Mouse (Mus musculus): ENCODE data around the gene Cyp1a2.
"Not testable (repeated sequence)": the region's sequence is repeated elsewhere in the genome, so short reads cannot be mapped to it uniquely, and the experiment has no call there.

Gene Cyp1a2

DNA sequence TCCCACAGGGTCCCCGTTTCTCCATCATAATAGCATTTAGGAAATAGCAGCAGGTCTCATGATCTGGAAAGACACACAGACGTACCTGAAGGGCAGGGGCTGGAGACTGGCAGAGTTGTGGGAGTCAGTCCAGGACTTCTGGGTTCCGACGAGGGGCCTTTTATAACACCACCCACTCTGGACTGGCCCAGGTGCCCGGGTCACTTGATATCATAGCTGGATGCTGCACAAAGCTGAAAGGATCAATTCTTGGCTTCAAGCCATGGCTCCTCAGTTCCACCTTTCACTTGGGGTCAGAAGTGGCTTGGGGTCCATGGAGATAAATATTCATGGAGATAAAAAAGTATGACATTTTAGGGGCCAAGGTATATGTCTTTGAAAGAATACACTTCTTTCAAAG is at the start of gene Cyp1a2:
Gene Cyp1a2 (minus strand): TSS at position 184 of the 400 bp plus-strand sequence.
- no peak for DNase-seq

- DNase-seq: peak; percentile 37
Measured at GRCm38 (mm10) chr9:57728312-57728711, 44.8 kb upstream of the Cyp1a2 start.

DNA sequence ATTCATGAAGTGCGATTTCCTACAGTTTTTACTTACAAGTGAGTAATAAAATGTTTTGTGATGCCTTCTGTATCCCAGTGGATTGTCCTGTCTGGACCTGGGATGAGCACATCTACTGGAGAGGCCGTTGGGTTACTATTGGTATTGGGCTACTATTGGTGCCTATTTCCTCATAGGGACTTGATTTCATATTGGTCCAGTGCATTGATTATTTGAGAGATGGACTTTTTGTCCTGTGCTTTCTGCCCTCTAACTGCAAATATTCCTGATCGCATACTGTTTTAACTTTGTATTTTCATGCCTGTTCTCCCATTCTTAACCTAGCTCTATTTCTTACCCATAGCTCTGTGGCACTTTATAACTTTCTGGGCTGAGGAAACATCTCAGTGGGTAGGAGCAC is 41.2 kb upstream of the Cyp1a2 start:
- DNase-seq: no peak

- no peak for DNase-seq
Measured at GRCm38 (mm10) chr9:57723796-57724195, 40.3 kb upstream of the Cyp1a2 start.

DNA sequence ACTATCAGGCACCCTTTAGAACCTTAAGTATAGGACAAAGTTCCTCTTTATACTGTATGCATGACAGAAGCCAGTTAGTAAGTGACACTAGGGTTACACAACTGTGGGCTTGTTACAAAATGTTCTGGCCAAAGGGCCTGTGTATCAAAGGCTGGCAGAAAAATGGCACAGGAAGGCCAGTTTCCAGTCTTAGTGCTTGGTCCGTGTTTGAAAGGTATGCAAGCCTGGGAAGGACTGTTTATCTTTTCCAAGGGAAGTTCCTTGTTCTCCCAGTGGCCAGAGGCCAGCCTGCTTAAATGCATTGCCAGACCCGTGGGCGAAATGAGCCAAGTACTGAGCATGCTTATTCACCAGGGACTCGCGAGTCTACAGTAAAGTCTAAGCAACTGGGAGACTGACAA is 39.8 kb upstream of the Cyp1a2 start:
- DNase-seq: peak; percentile 48

DNA sequence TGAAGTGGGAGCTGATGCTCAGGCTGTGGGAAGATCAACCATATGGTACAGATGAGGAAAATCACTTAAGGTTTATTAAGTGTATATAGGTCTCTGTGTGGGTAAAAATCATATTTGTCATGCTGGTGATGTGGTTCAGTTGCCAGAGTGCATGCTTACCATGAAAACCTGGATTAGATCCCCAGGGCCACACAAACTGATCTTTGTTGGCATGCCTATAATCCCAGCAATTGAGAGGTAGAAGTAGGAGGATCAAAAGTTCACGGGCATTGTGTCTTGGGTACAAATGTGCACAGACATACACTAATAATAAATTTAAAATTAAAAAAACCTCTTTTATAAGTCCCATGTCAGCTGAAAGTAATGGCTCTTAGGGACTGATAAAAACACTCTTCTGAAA is 38.9 kb upstream of the Cyp1a2 start:
- DNase-seq: no peak

- no peak for DNase-seq
Measured at GRCm38 (mm10) chr9:57720736-57721135, 37.2 kb upstream of the Cyp1a2 start.

DNA sequence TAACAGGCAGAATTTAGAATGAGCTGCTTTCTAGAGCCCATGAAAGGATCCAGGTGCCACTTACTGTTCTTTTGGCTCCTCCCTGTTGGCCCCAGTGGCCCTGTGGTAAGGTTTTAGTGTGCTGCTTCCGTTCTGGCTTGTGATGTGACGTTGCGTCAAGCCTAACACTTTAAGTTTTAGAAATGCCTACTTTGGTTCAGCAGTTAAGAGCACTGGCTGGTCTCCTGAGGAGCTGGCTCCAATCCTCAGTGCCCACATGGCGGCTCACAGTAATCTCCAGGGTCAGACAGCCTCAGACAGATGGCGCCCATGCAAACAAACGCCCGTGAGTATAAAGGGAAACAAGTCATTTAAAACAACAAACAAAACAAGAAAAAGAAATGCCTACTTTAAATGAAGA is 34.9 kb upstream of the Cyp1a2 start:
- peak; percentile 50 for DNase-seq

DNA sequence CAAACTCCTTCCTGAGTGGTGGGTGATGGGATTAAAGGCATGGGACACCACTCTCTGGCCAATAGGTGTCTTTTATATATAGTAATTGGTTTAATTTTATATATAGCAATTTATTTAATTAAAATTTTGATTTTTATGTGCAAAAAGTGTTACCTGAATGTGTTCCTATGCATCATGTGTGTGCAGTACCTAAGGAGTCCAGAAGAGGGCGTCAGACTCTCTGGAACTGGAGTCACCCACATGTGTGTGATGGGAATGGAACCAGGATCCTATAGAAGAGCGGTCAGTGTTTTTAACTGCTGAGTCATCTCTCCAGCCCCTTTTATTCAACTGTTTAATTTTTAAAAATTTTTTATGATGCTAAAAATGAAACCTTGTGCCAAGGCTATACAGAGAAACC is 28.7 kb upstream of the Cyp1a2 start:
- DNase-seq: no peak

- DNase-seq: not testable (repeated sequence)
Measured at GRCm38 (mm10) chr9:57710214-57710613, 26.7 kb upstream of the Cyp1a2 start.

DNA sequence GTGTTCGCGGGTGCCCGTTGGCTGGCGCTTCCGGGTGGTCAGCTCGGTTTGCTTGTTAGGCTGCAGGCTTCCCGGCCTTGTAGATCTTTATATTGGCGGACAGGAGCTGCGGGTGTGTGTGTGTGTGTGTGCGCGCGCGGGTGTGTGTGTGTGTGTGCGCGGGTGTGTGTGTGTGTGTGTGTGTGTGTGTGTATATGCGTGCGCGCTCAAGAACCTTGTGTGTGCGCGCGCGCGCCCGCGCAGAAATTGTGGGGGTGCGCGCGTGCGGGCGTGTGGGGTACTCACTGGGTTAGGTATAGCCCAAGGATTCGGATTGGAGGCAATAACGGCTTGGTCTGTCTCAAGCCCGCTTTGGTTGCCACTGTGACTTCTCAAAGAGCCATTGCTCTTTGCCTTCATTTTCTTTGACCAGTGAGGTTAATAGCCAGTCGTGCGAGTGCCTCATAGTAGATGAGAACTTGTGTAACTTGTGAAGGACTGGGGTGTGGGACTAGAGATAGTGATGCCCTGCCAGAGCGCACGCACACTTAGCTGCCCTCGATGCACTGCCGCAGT is 25.3 kb upstream of the Cyp1a2 start:
- DNase-seq: peak; percentile 57

DNA sequence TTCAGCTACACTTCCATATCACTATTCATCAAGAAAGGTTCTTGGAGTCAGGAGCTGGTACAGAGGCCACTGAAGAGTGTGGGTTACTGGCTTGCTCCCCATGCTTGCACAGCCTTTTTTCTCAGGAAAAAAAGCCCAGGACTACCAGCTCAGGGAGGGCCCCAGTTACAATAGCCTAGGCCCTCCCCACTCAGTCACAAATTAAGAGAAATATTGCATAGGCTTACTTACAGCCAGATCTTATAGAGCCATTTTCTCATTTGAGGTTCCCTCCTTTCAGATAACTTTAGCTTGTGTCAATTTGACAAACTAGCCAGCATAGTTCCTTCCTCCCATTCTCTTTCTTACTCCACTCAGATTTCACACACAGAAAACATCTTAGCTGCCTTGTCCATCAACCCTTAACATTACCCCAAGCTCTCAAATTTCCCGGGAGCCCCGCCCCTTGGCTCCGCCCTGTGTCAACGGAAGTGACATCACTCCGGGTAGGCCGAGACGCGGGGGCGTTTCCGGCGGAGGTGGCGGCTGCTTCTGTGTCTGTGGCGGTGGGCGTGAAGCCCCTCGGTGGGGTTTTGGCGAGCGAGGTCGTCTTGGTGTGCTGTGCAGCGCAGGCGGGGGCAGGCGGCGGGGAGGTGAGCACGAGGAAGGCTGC is 24.7 kb upstream of the Cyp1a2 start, which contains the start of gene Edc3:
Gene Edc3 (plus strand): TSS at position 473 of the 652 bp plus-strand sequence.
- DNase-seq: peak; percentile 79

- no peak for DNase-seq
Measured at GRCm38 (mm10) chr9:57706496-57706895, 23.0 kb upstream of the Cyp1a2 start.

- no peak for DNase-seq
Measured at GRCm38 (mm10) chr9:57698466-57699150, 15.1 kb upstream of the Cyp1a2 start.

GRCm38 (mm10) chr9:57697380-57697779 is 13.9 kb upstream of the Cyp1a2 start:
- no peak for DNase-seq

DNA sequence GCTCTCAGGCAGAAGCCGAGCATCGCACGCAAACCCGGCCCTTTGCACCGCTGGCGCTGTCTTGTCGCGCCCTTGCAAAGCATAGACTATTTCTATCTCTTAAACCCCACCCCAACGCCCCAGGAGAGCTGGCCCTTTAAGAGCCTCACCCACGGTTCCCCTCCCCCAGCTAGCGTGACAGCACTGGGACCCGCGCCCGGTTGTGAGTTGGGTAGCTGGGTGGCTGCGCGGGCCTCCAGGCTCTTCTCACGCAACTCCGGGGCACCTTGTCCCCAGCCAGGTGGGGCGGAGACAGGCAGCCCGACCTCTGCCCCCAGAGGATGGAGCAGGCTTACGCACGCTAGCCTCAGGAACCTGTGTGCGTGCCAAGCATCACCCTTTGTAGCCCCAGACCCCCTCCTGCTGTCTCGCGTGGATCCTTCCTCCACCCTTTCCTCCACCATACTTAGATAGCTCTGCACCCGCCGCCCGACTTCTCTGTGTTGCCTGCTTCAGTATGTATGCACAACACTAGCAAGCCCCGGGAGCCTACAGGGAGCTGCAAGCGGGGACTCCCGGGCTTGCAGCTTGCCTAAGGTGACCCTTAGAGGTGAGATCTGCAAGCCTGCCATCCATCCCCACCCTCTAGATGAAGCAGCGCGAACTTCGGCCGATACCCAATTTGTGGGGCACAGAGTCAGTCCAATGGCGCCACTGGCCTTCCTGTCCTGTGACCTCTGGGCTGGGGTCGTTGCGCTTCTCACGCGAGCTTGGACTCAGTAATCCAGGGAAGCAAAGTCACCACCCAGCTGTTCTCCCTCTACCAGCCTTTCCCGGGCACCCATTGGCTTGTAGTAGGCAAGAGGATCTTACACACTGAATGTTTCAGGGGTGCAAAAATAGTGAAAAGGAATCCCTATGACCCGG is 13.1 kb upstream of the Cyp1a2 start:
- peak; percentile 72 for DNase-seq

- no peak for DNase-seq
Measured at GRCm38 (mm10) chr9:57694108-57694507, 10.6 kb upstream of the Cyp1a2 start.

GRCm38 (mm10) chr9:57688606-57689005 is 5.1 kb upstream of the Cyp1a2 start:
- DNase-seq: no peak

- no peak for DNase-seq
Measured at GRCm38 (mm10) chr9:57688158-57688557, 4.7 kb upstream of the Cyp1a2 start.

DNA sequence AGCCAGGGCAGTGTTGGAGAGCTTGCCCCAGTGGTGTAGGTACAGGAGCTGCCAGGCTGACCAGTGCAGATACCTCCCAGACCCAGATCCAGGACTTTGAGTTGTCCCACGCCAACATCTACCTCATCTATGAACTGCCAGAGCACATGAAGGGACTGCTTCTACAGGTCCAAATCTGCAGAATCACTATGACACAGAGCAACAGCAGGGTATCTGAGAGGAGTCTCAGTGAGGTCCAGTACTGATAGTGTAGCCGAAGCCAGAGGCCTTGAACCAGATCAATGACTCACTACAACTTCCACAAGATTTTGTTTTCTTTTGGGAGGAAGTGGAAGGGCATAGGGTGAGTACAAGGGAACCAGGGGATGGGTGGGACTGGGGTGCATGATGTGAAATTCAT is 4.2 kb upstream of the Cyp1a2 start, which contains the start of gene Cyp1a1:
Gene Cyp1a1 (plus strand): TSS at position 178 of the 400 bp plus-strand sequence.
- no peak for DNase-seq

DNA sequence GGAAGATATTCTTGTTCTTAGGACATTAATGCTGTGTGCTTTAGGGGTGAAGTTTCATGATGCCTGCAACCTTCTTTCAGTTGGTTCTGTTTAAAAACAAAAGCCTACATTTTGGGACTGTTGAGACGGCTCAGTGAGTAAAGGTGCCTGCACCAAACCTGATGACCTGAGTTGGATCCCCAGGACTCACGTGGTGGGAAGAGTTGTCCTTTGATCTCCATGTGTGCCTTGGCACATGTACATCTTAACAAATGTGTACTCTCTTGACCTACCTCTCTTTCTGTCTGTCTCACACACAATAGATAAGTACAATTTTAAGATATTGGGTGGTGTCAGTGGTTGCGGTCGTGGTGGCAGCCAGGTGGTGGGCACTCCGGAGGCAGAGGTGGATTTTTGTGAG is 2.5 kb upstream of the Cyp1a2 start:
- DNase-seq: no peak

GRCm38 (mm10) chr9:57681411-57681810 is 2.1 kb downstream of the Cyp1a2 start:
- no peak for DNase-seq

- DNase-seq: no peak
Measured at GRCm38 (mm10) chr9:57671500-57671899, 12.0 kb downstream of the Cyp1a2 start.

All from cerebellum, adult 8-10 months (tissue).